ENCODE assay signal across 9 mouse cellular contexts in the genomic region with DNA sequence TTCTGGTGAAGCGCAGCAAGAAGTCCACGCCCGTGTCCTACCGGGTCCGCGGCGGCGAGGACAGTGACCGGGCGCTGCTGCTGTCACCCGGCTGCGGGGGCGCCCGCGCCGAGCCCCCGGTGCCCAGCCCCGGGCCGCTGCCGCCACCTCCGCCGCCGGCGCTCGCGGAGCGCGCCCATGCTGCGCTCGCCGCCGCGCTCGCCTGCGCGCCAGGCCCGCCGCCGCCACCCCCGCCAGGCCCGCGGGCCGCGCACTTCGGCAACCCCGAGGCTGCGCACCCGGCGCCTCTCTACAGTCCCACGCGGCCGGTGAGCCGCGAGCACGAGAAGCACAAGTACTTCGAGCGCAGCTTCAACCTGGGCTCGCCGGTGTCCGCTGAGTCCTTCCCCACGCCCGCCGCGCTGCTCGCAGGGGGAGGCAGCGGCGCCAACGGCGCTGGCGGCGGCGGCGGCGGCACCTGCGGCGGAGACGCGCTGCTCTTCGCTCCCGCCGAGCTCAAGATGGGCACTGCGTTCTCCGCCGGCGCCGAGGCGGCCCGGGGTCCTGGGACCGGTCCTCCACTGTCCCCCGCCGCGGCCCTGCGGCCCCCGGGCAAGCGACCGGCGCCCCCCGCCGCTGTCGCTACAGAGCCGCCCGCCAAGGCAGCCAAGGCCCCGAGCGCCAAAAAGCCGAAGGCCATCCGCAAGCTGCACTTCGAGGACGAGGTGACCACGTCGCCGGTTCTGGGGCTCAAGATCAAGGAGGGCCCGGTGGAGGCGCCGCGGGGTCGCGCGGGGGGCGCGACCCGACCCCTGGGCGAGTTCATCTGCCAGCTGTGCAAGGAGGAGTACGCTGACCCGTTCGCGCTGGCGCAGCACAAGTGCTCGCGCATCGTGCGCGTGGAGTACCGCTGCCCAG. TPM values are rescaled to one million over a fixed set of nuclear protein-coding genes. Genes with fewer than 3 reads are reported as not detected.
DNase-seq lines count a peak whose midpoint lies in the region; ATAC-seq and TF ChIP-seq lines count a peak whose summit lies in the region.
"Had no signal": no experiment of that assay in that cellular context is flagged by ENCODE, and none has a peak within 500 bp of the region (broad histone marks: within the 10 kb centered on the region; RNA-seq: fewer than 3 reads in every experiment).

No protein-coding gene starts in this region.

- 0 out of 2 replicates have a peak, but pooled peaks have one; percentile 10 for ATAC-seq in lung, embryonic 14.5 days (ENCODE audit: insufficient read depth)
- peak; percentile 17 for ATAC-seq in embryonic facial prominence, embryonic 14.5 days (ENCODE audit: low read depth)
- peak; percentile 25 for ATAC-seq in midbrain, embryonic 14.5 days (ENCODE audit: low FRiP score, low TSS enrichment)

- 0 out of 2 replicates have a peak, but pooled peaks cover 4% of the 10 kb centered on the region for H3K4me1 ChIP-seq in lung, embryonic 14.5 days (ENCODE audit: insufficient read depth)
- H3K4me1 ChIP-seq in embryonic facial prominence, embryonic 14.5 days (ENCODE audit: control insufficient read depth, insufficient read depth, low read length) = peaks cover 22% of the 10 kb centered on the region
- H3K4me1 ChIP-seq in midbrain, embryonic 14.5 days (ENCODE audit: control insufficient read depth, insufficient read depth, low read length) = peaks cover 49% of the 10 kb centered on the region

- no peaks in the 10 kb centered on the region for H3K9me3 ChIP-seq in lung, embryonic 14.5 days (ENCODE audit: low read depth, low read length)
- H3K9me3 ChIP-seq in embryonic facial prominence, embryonic 14.5 days (ENCODE audit: control insufficient read depth, low read length) = no peaks in the 10 kb centered on the region
- H3K9me3 ChIP-seq in midbrain, embryonic 14.5 days (ENCODE audit: control insufficient read depth, low read length) = no peaks in the 10 kb centered on the region

- peak; percentile 43 for DNase-seq in lung, embryonic 14.5 days
- DNase-seq in lung, postnatal 36 days = no peak
- DNase-seq in adrenal gland, postnatal 36 days = peak; percentile 18 to 23
- DNase-seq in embryonic facial prominence, embryonic 14.5 days (ENCODE audit: low spot score) = no peak
- DNase-seq in induced T-regulatory cell, adult 2 months (ENCODE audit: low read depth) = peak; percentile 49
- DNase-seq in midbrain, embryonic 14.5 days = peak; percentile 79
- DNase-seq in testis, postnatal 10 days (ENCODE audit: low spot score) = peak; percentile 44
- no peak for DNase-seq in ovary, postnatal 10 days (ENCODE audit: low spot score)

- peaks cover 95% of the 10 kb centered on the region for H3K27me3 ChIP-seq in lung, embryonic 14.5 days (ENCODE audit: insufficient read depth, low read length)
- peaks cover 96% of the 10 kb centered on the region for H3K27me3 ChIP-seq in embryonic facial prominence, embryonic 14.5 days (replicated peaks; ENCODE audit: control insufficient read depth, insufficient read depth, low read length)
- peaks cover 9% of the 10 kb centered on the region; the same call in 1 of the 2 replicates for H3K27me3 ChIP-seq in midbrain, embryonic 14.5 days (ENCODE audit: control insufficient read depth, insufficient read depth, low read length)

- no peak for TF ChIP-seq CTCF in lung, embryonic 14.5 days (IDR thresholded peaks at IDR 0.05; ENCODE audit: low read depth)

- H3K4me2 ChIP-seq in lung, embryonic 14.5 days = peak overlapping the region; percentile 92
- peak overlapping the region; percentile 99 for H3K4me2 ChIP-seq in embryonic facial prominence, embryonic 14.5 days (ENCODE audit: low read depth, low read length)
- H3K4me2 ChIP-seq in midbrain, embryonic 14.5 days (ENCODE audit: low read length) = peak overlapping the region; percentile 90

- H3K9ac ChIP-seq in lung, embryonic 14.5 days = peak overlapping the region; percentile 20; the same call in 1 of the 2 replicates
- peak overlapping the region; percentile 58 for H3K9ac ChIP-seq in embryonic facial prominence, embryonic 14.5 days (ENCODE audit: low read depth, low read length)
- H3K9ac ChIP-seq in midbrain, embryonic 14.5 days (replicated peaks; ENCODE audit: low read length) = peak overlapping the region; percentile 92

- H3K36me3 ChIP-seq in lung, embryonic 14.5 days (ENCODE audit: insufficient read depth) = no peaks in the 10 kb centered on the region
- H3K36me3 ChIP-seq in embryonic facial prominence, embryonic 14.5 days (ENCODE audit: control insufficient read depth, insufficient read depth, low read length) = no peaks in the 10 kb centered on the region
- no peaks in the 10 kb centered on the region for H3K36me3 ChIP-seq in midbrain, embryonic 14.5 days (ENCODE audit: control insufficient read depth, insufficient read depth, low read length)

- WGBS in lung, embryonic 14.5 days = under 1% methylated on average over 111 of the region's 133 CpGs
- WGBS in embryonic facial prominence, embryonic 14.5 days = 0% methylated on average over 27 of the region's 133 CpGs
- under 1% methylated on average over 122 of the region's 133 CpGs for WGBS in midbrain, embryonic 14.5 days

- peak overlapping the region; percentile 48 for H3K4me3 ChIP-seq in lung, embryonic 14.5 days (ENCODE audit: low read depth, low read length)
- H3K4me3 ChIP-seq in embryonic facial prominence, embryonic 14.5 days (ENCODE audit: low read depth, low read length) = peak overlapping the region; percentile 50
- peak overlapping the region; percentile 77 for H3K4me3 ChIP-seq in midbrain, embryonic 14.5 days (replicated peaks; ENCODE audit: low read depth, low read length)

- H3K27ac ChIP-seq in lung, embryonic 14.5 days (ENCODE audit: low read depth) = no peak overlapping the region
- peak overlapping the region; percentile 39; the same call in 1 of the 2 replicates for H3K27ac ChIP-seq in embryonic facial prominence, embryonic 14.5 days (replicated peaks; ENCODE audit: low read depth, low read length)
- peak overlapping the region; percentile 98 for H3K27ac ChIP-seq in midbrain, embryonic 14.5 days (replicated peaks; ENCODE audit: low read depth, low read length)

RNA-seq across cellular contexts. Expression of gene Insm1, which starts 0.8 kb away (rescaled TPM):
- 0.11 and 0.13 TPM in 2 replicates for polyA plus RNA-seq in lung, embryonic 14.5 days (2014; fragmentation: Nextera tagmentation; extraction: Ambion mirVana)
- total RNA-seq in adrenal gland, postnatal 36 days (2021) = 1 to 10 TPM; 2.9 to 6.4 TPM
- polyA plus RNA-seq in embryonic facial prominence, embryonic 14.5 days (2014; fragmentation: Nextera tagmentation; extraction: Ambion mirVana) = 1.0 and 1.3 TPM in 2 replicates
- polyA plus RNA-seq in midbrain, embryonic 14.5 days (2014; fragmentation: Nextera tagmentation; extraction: Ambion mirVana) = 5.8 and 7.6 TPM in 2 replicates
- total RNA-seq: common myeloid progenitor, adult 5-6 weeks had no signal

Comparison
In these comparisons a context has a peak if more than half of its experiments do, and no peak if none do; other contexts are left out.
1. DNase-seq: peak in lung, embryonic 14.5 days (single experiment), adrenal gland, postnatal 36 days (2 of 2), induced T-regulatory cell, adult 2 months (single experiment), midbrain, embryonic 14.5 days (single experiment) and testis, postnatal 10 days (single experiment); none in lung, postnatal 36 days (single experiment), embryonic facial prominence, embryonic 14.5 days (single experiment) and ovary, postnatal 10 days (single experiment).
2. H3K9ac ChIP-seq: peak in every context shown above with its lines; median percentile 92 in midbrain, embryonic 14.5 days; 58 in embryonic facial prominence, embryonic 14.5 days; 20 in lung, embryonic 14.5 days.
3. Peak in every context shown above with its lines, with median percentiles within 50 percentile points of each other: ATAC-seq, H3K4me2 ChIP-seq and H3K4me3 ChIP-seq.